Mouse (Mus musculus): ENCODE data around the gene Coq10b. TPM values are rescaled to one million over a fixed set of nuclear protein-coding genes. Genes with fewer than 3 reads are reported as not detected.
"Not testable (repeated sequence)": the region's sequence is repeated elsewhere in the genome, so short reads cannot be mapped to it uniquely, and the experiment has no call there.

The Coq10b gene
- 1.0 and 1.5 TPM in 2 replicates for polyA plus RNA-seq (2012)

DNA sequence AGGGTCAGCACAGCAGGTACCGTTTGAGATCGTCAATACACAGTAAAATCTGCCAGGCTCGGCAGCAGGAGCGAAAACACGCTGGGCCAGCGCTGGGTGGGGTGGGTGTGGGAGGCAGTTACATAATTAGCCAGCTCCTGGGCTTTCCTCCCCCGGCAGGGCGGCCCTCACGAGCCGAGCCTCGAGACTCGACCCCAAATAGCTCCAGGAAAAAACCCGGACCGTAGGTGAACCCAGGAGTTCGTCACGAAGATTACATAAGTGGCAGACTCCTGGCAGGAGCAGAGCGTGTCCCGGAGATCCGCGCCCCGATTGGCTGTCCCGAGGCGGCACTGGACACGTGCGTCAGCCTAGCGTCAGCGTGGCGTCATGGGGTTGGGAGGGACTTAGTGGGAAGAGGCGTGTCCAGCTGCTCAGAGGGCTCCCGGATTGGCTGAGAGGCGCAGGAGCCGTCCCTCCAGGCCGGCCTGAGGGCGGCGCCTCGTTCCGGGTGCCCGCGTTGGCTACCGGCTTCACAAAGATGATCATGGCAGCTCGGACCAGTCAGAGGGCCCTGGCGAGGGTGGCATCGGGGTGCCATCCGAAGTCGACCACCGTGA, at the start of gene Coq10b:
Gene Coq10b, plus strand, starts transcription at position 416 of the 599 bp plus-strand sequence.
- TF ChIP-seq TAL1 (IDR thresholded peaks at IDR 0.05; ENCODE audit: low read length), result no peak
- peak; percentile 35; the same call in 1 of the 2 replicates for TF ChIP-seq GATA1 (IDR thresholded peaks at IDR 0.05; ENCODE audit: low read length)
- H3K27me3 ChIP-seq (ENCODE audit: control insufficient read depth), result no peaks in the 10 kb centered on the region
- H3K36me3 ChIP-seq (ENCODE audit: control insufficient read depth), result peaks cover 32% of the 10 kb centered on the region
- peak within 1 kb of the TSS; percentile 85 for H3K4me3 ChIP-seq (replicated peaks)
- H3K9me3 ChIP-seq (ENCODE audit: control insufficient read depth, low read length), result no peaks in the 10 kb centered on the region
- H3K4me1 ChIP-seq (ENCODE audit: control insufficient read depth), result peaks cover 36% of the 10 kb centered on the region

DNA sequence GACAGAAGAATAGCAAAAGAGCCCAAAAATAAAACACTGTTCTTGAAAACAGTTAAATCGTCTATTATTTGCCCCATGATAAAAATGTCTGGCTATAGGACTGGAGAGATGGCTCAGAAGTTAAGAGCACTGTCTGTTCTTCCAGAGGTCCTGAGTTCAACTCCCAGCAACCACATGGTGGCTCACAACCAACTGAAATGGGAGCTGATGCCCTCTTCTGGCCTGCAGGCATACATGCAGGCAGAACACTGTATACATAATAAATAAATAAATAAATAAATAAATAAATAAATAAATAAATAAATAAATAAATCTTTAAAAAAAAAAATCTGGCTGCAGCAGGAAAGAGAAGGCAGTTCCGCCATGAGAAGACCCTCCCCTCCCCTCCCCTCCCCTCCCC, 44.3 kb upstream of the Coq10b start:
- not testable (repeated sequence) for H3K27me3 ChIP-seq (ENCODE audit: control insufficient read depth); H3K4me3 ChIP-seq (replicated peaks); H3K4me1 ChIP-seq (ENCODE audit: control insufficient read depth); H3K9me3 ChIP-seq (ENCODE audit: control insufficient read depth, low read length)
- peaks cover 93% of the 10 kb centered on the region for H3K36me3 ChIP-seq (ENCODE audit: control insufficient read depth)

DNA sequence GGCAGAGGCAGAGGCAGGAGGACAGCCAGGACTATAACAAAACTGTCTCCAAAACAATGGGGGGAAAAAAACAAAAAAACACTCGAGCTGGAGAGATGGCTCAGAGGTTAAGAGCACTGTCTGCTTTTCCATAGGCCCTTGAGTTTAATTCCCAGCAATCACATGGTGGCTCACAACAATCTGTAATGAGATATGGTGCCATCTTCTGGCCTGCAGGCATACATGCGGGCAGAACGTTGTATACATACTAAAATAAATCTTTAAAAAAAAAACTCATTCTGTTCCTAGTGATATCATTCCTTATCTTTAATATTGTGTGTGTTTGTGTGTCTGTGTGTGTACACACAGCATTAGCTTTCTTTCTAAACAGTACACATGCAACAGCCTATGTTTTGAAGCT, 40.1 kb upstream of the Coq10b start:
- no peaks in the 10 kb centered on the region for H3K9me3 ChIP-seq (ENCODE audit: control insufficient read depth, low read length)
- H3K36me3 ChIP-seq (ENCODE audit: control insufficient read depth), result peaks cover 93% of the 10 kb centered on the region
- no peak overlapping the region for H3K4me3 ChIP-seq (replicated peaks)
- H3K27me3 ChIP-seq (ENCODE audit: control insufficient read depth), result no peaks in the 10 kb centered on the region
- H3K4me1 ChIP-seq (ENCODE audit: control insufficient read depth), result no peaks in the 10 kb centered on the region
- no peak for TF ChIP-seq TAL1 (IDR thresholded peaks at IDR 0.05; ENCODE audit: low read length)
- TF ChIP-seq GATA1 (IDR thresholded peaks at IDR 0.05; ENCODE audit: low read length), result no peak

DNA sequence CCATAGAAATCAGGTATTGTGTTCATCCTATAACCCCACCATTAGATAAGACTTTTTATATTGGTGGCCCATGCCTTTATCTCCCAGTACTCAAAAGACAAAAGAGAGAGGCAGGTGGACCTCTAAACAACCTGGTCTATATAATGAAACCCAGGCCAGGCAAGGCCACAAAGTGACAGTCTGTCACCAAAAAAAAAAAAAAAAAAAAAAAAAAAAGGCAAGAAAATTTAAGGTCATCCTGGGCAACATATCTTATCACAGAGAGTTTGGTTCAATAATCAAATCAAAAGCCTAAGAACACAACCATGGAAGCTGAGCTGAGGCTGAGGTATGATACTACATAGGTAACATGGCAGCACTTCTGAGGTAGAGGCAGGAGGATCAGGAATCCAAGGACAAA, 30.7 kb upstream of the Coq10b start:
- Histone ChIP-seq H3K4me3 (replicated peaks) (no peak overlapping the region), H3K9me3 (ENCODE audit: control insufficient read depth, low read length) (no peaks in the 10 kb centered on the region), H3K4me1 (ENCODE audit: control insufficient read depth) (peaks cover 33% of the 10 kb centered on the region), H3K36me3 (ENCODE audit: control insufficient read depth) (peaks cover 58% of the 10 kb centered on the region), H3K27me3 (ENCODE audit: control insufficient read depth) (no peaks in the 10 kb centered on the region)
- TF ChIP-seq GATA1 (IDR thresholded peaks at IDR 0.05; ENCODE audit: low read length) (no peak), TAL1 (IDR thresholded peaks at IDR 0.05; ENCODE audit: low read length) (no peak)

DNA sequence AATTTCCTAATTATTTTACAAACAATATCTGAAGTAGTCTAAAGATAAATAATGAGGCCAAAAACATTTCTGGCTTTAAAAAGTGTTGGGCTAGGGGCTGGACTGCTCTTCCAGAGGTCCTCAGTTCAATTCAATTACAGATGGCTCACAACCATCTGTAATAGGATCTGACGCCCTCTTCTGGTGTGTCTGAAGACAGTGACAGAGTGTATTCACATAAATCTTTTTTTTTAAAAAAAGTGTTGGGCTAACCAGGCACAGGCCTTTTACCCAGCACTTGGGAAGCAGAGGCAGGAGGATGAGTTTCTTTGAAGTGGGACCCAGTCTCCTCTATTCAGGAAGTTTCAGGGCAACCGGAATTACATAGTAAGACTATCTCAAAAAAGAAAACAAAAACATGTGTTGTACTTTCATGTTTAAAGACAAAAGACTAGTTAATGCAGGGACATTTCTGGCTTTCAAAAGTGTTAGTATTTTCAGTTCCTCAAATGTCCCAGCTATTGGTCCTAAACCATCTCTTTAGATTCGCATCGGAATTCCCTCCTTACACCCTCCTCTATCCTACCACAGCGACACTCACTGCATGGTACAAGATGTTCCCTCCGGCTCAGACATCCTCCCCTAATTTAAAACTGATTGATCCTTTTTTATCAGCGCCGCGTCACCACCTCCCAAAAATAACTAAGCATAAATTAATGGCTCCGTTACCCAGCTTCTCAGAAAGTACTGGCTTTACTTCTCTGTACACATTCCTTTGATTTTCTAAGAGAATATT, 26.7 kb upstream of the Coq10b start:
- TF ChIP-seq GATA1 (IDR thresholded peaks at IDR 0.05; ENCODE audit: low read length), result no peak
- H3K4me1 ChIP-seq (ENCODE audit: control insufficient read depth), result peaks cover 57% of the 10 kb centered on the region
- no peaks in the 10 kb centered on the region for H3K27me3 ChIP-seq (ENCODE audit: control insufficient read depth)
- no peaks in the 10 kb centered on the region for H3K9me3 ChIP-seq (ENCODE audit: control insufficient read depth, low read length)
- peak overlapping the region; percentile 70 for H3K4me3 ChIP-seq (replicated peaks)
- peaks cover 23% of the 10 kb centered on the region for H3K36me3 ChIP-seq (ENCODE audit: control insufficient read depth)

DNA sequence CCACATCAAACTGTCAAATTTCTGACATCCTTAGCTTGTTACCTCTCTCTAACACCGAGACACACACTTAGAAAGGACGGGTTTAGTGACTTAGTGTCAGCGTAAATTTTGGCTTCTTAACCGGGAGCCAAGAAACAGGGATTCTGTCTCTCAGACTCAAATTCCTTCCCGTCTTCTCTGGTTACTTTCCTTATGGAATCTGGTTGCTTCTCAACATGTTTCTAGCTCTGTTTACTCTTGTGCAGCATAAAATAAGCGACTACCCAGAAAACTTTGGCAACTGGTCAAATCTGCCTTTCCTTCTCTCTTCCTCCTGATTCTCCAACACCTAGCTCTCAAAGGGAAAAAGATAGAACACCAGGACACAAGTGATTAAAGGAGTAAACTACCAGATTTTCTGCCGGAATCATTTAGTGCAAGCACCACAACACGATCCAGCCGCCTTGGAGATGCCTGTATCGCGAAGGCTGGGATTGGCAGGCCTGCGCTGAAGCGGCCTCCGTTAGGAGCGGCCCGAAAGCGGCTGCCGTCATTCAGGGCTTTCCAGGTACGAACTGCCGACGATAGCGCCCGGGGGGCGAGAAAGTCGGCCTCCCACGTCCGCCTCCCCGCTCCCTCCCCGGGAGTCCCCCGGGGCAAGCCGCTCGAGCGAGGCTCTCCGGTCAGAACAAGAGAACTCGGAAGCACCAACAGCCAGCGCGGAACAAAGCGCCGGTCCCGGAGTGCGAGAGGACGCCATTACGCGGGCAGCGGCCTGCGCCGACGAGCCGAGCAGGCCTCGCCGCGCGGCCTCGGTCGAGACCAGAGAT, 25.9 kb upstream of the Coq10b start:
- no peak for TF ChIP-seq TAL1 (IDR thresholded peaks at IDR 0.05; ENCODE audit: low read length)
- no peak for TF ChIP-seq GATA1 (IDR thresholded peaks at IDR 0.05; ENCODE audit: low read length)
- no peaks in the 10 kb centered on the region for H3K27me3 ChIP-seq (ENCODE audit: control insufficient read depth)
- H3K36me3 ChIP-seq (ENCODE audit: control insufficient read depth), result peaks cover 21% of the 10 kb centered on the region
- H3K4me1 ChIP-seq (ENCODE audit: control insufficient read depth), result peaks cover 62% of the 10 kb centered on the region
- H3K9me3 ChIP-seq (ENCODE audit: control insufficient read depth, low read length), result no peaks in the 10 kb centered on the region
- peak overlapping the region; percentile 70 for H3K4me3 ChIP-seq (replicated peaks)

DNA sequence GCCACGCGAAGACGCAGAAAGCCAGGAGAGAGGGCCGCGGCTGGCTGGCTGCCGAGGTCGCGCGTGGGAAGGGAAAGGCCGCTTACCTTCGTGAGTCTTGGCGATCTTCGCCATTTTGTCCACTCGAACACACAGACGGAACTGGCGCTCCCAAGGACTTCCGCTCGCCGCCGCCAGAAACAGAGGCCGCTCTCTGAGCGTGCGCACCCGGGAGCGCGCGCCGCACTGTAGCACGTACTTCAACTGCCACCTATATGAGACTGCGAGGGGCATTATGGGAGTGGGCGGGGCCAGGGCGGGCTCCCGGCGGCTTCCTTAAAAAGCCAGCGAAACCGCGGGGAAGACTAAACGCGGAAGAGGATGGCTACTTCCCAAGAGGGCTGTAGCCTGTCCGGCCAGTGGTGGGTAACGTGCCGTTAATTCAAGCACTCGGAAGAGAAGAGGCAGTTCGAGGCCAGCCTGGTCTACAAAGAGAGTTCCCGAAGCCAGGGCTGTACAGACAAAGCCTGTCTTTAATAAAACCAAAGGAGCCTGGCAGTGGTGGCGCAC, 25.2 kb upstream of the Coq10b start, which contains the start of gene Sf3b1:
Gene Sf3b1, minus strand, starts transcription at position 229 of the 549 bp plus-strand sequence.
- H3K4me1 ChIP-seq (ENCODE audit: control insufficient read depth), result peaks cover 63% of the 10 kb centered on the region
- no peaks in the 10 kb centered on the region for H3K27me3 ChIP-seq (ENCODE audit: control insufficient read depth)
- H3K4me3 ChIP-seq (replicated peaks), result peak within 1 kb of the TSS; percentile 70
- peaks cover 18% of the 10 kb centered on the region for H3K36me3 ChIP-seq (ENCODE audit: control insufficient read depth)
- TF ChIP-seq GATA1 (IDR thresholded peaks at IDR 0.05; ENCODE audit: low read length) (no peak), TAL1 (IDR thresholded peaks at IDR 0.05; ENCODE audit: low read length) (no peak)
- H3K9me3 ChIP-seq (ENCODE audit: control insufficient read depth, low read length), result no peaks in the 10 kb centered on the region

DNA sequence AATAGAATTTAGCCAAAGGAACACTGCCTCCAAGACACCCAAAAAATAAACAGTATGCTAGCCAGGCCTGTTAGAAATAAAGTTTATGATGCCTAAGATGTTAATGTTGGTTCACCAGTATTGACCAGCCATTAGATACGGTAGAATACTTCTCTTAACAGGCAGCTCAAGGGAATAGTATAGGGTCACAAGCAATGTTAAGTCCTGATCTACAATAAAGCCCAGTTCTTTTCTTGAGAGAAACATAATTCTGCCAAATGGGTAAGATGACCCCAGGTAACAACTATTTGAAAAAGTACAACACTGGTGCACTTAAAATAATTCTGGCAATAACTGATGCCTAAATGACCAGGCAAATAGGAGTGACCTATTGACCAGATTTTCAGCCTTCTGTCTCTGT, 24.6 kb upstream of the Coq10b start:
- H3K9me3 ChIP-seq (ENCODE audit: control insufficient read depth, low read length), result no peaks in the 10 kb centered on the region
- H3K36me3 ChIP-seq (ENCODE audit: control insufficient read depth), result peaks cover 15% of the 10 kb centered on the region
- no peaks in the 10 kb centered on the region for H3K27me3 ChIP-seq (ENCODE audit: control insufficient read depth)
- TF ChIP-seq GATA1 (IDR thresholded peaks at IDR 0.05; ENCODE audit: low read length) (no peak), TAL1 (IDR thresholded peaks at IDR 0.05; ENCODE audit: low read length) (no peak)
- peaks cover 58% of the 10 kb centered on the region for H3K4me1 ChIP-seq (ENCODE audit: control insufficient read depth)
- peak overlapping the region; percentile 70 for H3K4me3 ChIP-seq (replicated peaks)
